Mouse (Mus musculus): ENCODE data around the gene Esp18.

The Esp18 gene

DNA sequence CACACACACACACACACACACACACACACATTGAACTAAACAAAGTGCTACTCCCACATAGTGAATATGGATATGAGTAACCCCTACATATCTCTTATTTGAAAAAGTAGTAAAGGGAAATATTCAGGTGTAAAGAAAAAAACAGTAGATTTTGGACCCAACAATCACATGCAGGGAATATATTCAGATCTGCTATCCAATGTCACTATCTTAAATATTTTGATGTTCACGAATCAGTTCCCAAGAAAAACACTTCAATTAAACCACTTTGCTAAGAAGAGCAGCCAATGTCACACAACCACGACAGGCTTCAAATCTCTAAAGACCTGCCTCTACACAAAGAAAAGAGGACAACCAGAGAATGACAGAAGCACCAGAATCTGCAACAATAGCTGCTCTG, at the start of gene Esp18:
Gene Esp18 (plus strand): TSS at position 301 of the 400 bp plus-strand sequence.
- DNase-seq = no peak

- no peak for DNase-seq
These were observed 42.8 kb upstream of the Esp18 start for GRCm38 (mm10) chr17:39363316-39363715.
